Mouse (Mus musculus) megakaryocyte, embryonic 14.5 days (primary cell): ENCODE measurements at regions not wholly inside any gene's neighbourhood (a gene's known extent, or its start where the extent isn't known, plus 50 kb on each side); places are given as distances from the start of the nearest gene placed in this dataset.

Source experiments
- FLI1 ChIP-seq: IDR thresholded peaks from 2 replicates; pipeline ENCODE4 v1.6.1; 2012; ENCODE audit warnings: low read length, inconsistent platforms, mixed read lengths
- GATA1 ChIP-seq: IDR thresholded peaks from 3 replicates; pipeline ENCODE4 v1.6.1; 2012; ENCODE audit warnings: mixed read lengths, low read length, inconsistent platforms, borderline replicate concordance

GRCm38 (mm10) chr1:154993927-154994856 lies 105.2 kb downstream of the Ier5 start:
- no peak for TF ChIP-seq GATA1
- no peak for TF ChIP-seq FLI1
